Mouse (Mus musculus) small intestine, adult 2 months (tissue): ENCODE measurements at regions not wholly inside any gene's neighbourhood (a gene's known extent, or its start where the extent isn't known, plus 50 kb on each side); places are given as distances from the start of the nearest gene placed in this dataset.

ENCODE experiments used
- H3K27ac ChIP-seq: fragments of 200-500 bp; 2 replicates; pipeline ENCODE4 v1.5.1; 2012; ENCODE audit warnings: low read depth, low read length, control low read depth, inconsistent platforms; ENCODE audit not compliant: insufficient read depth
- H3K27me3 ChIP-seq: fragments of 200-500 bp; 2 replicates; pipeline ENCODE4 v1.6.1; 2012; ENCODE audit warnings: mild to moderate bottlenecking, moderate library complexity, low read length, inconsistent platforms; ENCODE audit not compliant: control insufficient read depth, insufficient read depth
- H3K36me3 ChIP-seq: fragments of 200-500 bp; 2 replicates; pipeline ENCODE4 v1.6.1; 2012; ENCODE audit warnings: mild to moderate bottlenecking, low read length, control low read depth, inconsistent platforms; ENCODE audit not compliant: control insufficient read depth, insufficient read depth
- H3K4me1 ChIP-seq: fragments of 200-500 bp; 2 replicates; pipeline ENCODE4 v1.6.1; 2012; ENCODE audit warnings: low read length, inconsistent platforms, mixed read lengths; ENCODE audit not compliant: control insufficient read depth, insufficient read depth, insufficient read length
- H3K4me3 ChIP-seq: fragments of 200-500 bp; 2 replicates; pipeline ENCODE4 v1.5.1; 2012; ENCODE audit warnings: low read depth, mild to moderate bottlenecking, control low read depth, inconsistent platforms, low read length, moderate library complexity
- CTCF ChIP-seq: fragments of 200-500 bp; IDR thresholded peaks from 2 replicates; pipeline ENCODE4 v1.5.1; 2012; ENCODE audit warnings: low read depth, mild to moderate bottlenecking, control low read depth, inconsistent platforms, low read length, moderate library complexity, mixed read lengths; ENCODE audit not compliant: insufficient replicate concordance, insufficient read length; ENCODE audit errors: extremely low read depth
- POLR2A ChIP-seq: fragments of 200-500 bp; IDR thresholded peaks from 2 replicates; pipeline ENCODE4 v1.6.1; 2012; ENCODE audit warnings: low read depth, mild to moderate bottlenecking, control low read depth, inconsistent platforms, low read length, moderate library complexity
- WGBS: fragments of 180-500 bp; shearing (Covaris S2); methylation state at CpG from one replicate; pipeline ENCODE4 v1.1.7; 2018; 5-methylcytosine and 5-hydroxymethylcytosine counted together

DNA sequence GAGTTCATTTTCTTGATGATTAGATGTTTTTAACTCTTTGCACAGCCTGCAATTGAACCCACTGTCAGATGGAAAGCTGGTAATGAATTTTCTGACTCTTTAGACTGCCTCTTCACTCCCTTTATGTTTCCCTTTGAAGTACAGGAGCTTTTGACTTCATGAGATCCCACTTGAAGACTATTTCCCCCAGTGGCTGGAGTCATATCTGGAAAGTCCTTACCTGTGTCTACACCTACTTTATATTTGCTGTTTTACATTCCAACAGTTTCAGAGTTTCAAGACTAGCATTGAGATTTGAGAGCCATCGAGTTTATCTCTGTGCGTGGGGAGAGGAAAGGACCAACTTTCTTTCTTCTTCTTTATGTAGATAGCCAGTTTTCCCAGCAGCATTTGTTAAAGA, 71.3 kb upstream of the Snx19 start:
- TF ChIP-seq POLR2A (no peak), CTCF (no peak)
- 91% methylated on average over 2 of the region's 2 CpGs for WGBS
- Histone ChIP-seq H3K4me1 (no peaks in the 10 kb centered on the region), H3K27me3 (no peaks in the 10 kb centered on the region), H3K27ac (no peak overlapping the region), H3K36me3 (no peaks in the 10 kb centered on the region), H3K4me3 (no peak overlapping the region)

DNA sequence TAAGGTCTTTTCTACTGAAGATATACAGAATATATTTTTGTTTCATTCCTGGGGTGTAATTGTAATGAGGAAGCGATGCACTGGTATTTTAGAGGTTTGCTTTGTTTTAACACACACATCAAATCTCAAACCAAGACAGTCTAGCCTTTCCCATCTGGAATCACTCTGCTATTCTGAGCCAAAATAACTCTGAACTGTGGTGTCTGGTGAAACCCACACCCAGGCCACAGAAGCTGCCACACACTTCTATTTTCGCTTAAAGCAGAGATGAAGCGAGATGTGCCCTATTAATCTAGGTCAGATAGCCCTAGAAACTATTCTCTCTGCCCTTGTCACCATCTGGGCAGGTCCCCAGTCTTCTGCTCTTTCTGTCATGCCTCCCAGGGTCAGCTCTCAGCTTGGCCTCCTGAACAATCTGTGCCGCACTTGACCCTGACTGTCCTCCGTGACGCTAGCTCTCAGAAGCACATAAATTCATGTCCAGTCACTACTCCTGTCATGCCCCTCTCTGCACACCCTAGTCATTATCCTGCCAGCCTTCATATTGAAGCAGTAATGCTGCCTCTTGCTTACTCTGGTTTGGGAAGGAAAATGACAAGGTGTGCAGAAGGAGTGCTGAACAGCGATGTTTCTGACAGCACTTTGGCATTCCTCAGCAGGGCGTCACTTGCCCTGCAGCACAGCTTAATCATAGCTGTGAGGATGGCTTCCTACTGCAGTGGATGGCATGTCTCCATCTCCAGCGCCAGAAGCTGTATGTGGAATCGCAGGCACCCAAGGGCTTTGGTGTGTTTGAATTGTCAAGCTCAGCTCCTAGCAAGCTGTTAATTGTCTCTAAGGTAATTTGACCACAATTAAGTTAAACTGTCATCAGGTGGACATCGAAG, 57.1 kb upstream of the Snx19 start:
- Histone ChIP-seq H3K27ac (no peak overlapping the region), H3K27me3 (no peaks in the 10 kb centered on the region), H3K4me3 (no peak overlapping the region), H3K36me3 (no peaks in the 10 kb centered on the region), H3K4me1 (no peaks in the 10 kb centered on the region)
- TF ChIP-seq POLR2A (no peak), CTCF (no peak)
- WGBS: 72% methylated on average over 11 of the region's 11 CpGs

DNA sequence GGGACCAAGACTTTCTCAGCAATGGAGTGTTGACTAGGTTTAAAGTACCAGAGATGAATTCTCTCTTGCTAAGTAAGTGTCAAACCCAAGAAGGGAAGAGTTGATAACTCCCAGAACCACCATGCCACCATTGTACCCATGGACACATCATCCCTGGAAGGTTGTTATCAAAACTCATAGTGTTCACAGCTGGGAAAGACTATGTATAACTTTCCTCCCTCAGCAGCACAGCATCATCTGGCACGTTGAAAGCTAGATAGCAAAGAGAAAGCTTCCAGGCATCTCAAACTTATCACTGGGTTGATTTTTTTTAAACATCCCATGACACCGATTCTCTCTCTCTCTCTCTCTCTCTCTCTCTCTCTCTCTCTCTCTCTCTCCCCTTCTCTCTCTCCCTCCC, 56.1 kb upstream of the Snx19 start:
- H3K27me3 ChIP-seq: no peaks in the 10 kb centered on the region
- no peak overlapping the region for H3K4me3 ChIP-seq
- WGBS: 64% methylated on average over 2 of the region's 2 CpGs
- TF ChIP-seq CTCF (no peak), POLR2A (no peak)
- H3K36me3 ChIP-seq: no peaks in the 10 kb centered on the region
- H3K27ac ChIP-seq: no peak overlapping the region
- no peaks in the 10 kb centered on the region for H3K4me1 ChIP-seq

DNA sequence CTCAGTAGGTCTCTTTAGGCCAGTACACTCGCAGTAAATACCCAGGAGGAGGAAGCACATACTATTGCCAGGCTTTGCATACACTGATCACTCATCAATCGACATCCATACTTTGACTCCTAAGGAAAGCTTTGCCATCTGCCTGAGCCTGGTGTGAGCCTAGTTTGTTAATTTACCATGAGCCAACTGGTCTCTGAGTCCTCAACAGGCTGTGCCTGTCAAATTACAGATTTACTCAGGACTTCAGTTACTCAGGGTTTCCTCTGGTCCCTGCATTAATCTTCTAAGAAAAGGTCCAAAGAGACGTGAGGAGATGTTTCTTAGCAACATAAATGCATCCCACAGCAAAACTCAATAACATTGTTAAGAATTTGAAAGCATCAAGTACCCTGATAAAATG, 50.0 kb upstream of the Snx19 start:
- H3K4me3 ChIP-seq: no peak overlapping the region
- TF ChIP-seq POLR2A: no peak
- TF ChIP-seq CTCF: no peak
- WGBS: 66% methylated on average over 3 of the region's 3 CpGs
- no peaks in the 10 kb centered on the region for H3K36me3 ChIP-seq
- H3K4me1 ChIP-seq: no peaks in the 10 kb centered on the region
- H3K27ac ChIP-seq: no peak overlapping the region
- no peaks in the 10 kb centered on the region for H3K27me3 ChIP-seq
